Mouse (Mus musculus) hindlimb bud, embryonic 11.5 days (tissue): ENCODE data around the gene Txndc9.
"Not testable (repeated sequence)": the region's sequence is repeated elsewhere in the genome, so short reads cannot be mapped to it uniquely, and the experiment has no call there.

Experiments used
- DNase-seq: peaks from one replicate; pipeline ENCODE4 v3.0.0-alpha.2; 2012; ENCODE audit warnings: low read depth, low spot score; ENCODE audit errors: extremely low spot score

The Txndc9 gene

GRCm38 (mm10) chr1:37976666-37977065 is 21.0 kb downstream of the Txndc9 start:
- DNase-seq = not testable (repeated sequence)

GRCm38 (mm10) chr1:37971520-37971919 is 26.2 kb downstream of the Txndc9 start:
- DNase-seq = no peak

- no peak for DNase-seq
Observed at GRCm38 (mm10) chr1:37968746-37969145, 28.9 kb downstream of the Txndc9 start.

GRCm38 (mm10) chr1:37965571-37965970 is 32.1 kb downstream of the Txndc9 start:
- no peak for DNase-seq

DNA sequence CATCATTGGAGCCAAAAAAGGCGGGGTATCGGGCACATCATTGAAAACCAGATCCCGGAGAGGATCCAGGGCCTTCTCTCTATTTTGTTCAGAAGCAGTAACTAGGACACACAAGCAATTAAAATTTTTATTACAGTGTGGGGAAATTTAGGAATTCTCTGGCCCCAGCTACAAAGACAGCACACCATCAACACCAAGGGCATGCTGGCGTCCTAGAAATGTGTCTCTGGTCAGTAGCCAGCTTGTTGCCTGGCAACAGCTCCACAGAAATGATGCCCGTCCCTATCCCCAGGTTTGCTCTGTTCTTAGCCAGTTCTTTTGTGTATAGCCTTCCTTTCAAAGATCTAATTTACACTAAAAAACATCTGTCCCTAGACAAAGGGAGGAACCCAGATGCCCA is 38.2 kb downstream of the Txndc9 start:
- DNase-seq = no peak

DNA sequence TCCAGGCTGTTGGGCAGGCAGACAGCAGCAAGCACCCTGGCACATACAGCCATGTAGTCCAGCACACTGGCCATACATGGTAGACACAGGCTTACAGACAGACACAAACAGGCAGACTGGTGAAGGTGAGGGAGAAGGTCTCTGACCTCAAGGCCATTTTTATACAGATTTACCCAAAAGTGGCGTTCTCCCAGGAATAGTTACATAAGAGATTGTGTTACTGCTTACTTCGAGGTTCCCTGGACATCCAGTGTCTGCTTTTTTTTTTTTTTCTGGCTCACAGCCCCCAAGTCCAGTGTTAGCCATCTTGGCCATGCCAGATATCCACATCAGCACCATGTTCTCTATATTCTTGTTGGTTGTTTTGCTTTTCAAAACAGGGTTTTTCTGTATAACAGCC is 39.2 kb downstream of the Txndc9 start:
- DNase-seq = no peak

DNA sequence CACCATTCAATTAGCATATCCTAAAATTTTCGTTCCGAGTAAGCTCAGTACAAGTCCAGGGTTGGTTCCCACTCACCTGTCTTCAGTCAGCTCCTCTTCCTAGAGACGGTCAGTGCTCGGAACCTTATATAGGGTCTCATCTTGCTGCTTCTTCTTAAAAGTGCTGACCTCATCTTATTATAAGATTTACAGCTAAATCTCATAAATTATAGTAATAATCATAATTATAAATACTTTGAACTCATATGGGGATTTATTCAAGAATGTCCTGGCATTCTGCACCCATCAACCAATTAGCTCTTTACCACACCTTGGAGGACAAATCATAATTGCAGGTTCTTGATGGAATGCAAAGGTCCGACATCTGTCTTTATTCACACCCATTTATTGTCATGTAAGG is 40.0 kb downstream of the Txndc9 start, which contains the start of gene Lyg1:
Lyg1 (minus strand) TSS at position 101 of the 400 bp plus-strand sequence.
- no peak for DNase-seq

GRCm38 (mm10) chr1:37956690-37957431 is 40.8 kb downstream of the Txndc9 start:
- DNase-seq = no peak

DNA sequence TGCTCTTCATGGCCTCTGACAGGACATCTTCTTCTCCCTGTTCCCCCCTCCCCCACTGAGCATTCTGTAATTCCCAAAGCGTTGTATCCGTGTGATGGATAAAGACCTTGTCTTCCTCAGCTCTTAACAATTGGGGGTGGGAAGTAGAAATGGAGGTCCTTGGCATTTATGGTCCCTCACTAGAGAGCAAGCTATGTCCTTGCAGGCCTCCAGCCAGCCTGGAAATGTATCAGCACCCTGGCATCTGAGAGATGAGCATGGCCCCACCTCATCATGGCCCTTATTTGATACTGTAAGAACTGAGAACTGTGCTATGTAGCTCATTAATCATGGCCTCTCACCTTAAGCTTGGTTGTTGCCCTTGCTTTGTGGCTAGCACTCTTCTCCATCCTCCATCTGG is 42.4 kb downstream of the Txndc9 start:
- no peak for DNase-seq

DNA sequence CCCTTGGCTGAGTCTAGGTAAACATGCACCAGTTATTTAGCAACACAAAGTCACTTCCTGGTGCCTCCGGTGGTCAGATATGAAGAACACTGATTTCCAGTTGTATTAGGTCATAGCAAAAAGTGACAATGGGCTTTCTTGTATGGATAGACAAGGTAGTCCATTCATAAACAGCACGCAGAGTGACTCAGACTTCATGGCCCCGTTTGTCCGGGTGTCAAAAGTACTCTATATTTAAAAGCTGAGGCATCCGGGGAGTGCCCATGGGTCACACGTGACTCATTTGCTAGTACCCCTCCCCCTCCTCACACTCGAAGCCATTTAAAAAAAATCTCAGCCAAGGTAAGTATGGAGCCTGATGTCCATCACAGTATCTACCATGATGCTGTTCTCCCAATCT is 42.9 kb downstream of the Txndc9 start:
- DNase-seq = no peak

DNA sequence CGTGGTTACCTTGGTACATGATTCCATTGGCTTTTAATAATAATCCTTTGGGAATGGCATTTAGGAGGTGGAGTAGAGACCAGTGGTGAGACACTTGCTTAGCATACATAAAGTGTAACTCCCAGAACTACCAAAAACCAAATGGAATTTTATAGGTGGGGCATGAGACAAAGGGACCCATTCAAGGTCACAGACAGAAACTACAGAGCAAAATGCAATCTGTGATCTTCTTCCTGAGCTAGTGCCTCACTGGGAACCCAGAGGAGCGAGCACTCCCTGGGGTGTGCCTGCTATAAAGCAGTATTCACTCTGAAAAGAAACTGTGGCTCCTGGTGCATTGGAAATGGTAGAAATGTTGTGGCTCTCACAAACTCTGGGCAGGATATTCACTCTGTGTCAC is 48.8 kb downstream of the Txndc9 start:
- no peak for DNase-seq
